Mouse (Mus musculus) midbrain, embryonic 10.5 days (tissue): ENCODE measurements around the gene Tmed9. TPM values are rescaled to one million over a fixed set of nuclear protein-coding genes. Genes with fewer than 3 reads are reported as not detected.
A peak's percentile ranks its signal among the peaks of the same experiment; 100 is the strongest.

Source experiments
- DNase-seq: peaks from one replicate; pipeline ENCODE4 v3.0.0-alpha.2; 2017; ENCODE audit warnings: low spot score
- H3K27ac ChIP-seq: fragments of 300-500 bp; sonication (generic); replicated peaks from 2 replicates; pipeline ENCODE4 v1.5.1; 2016; ENCODE audit warnings: mild to moderate bottlenecking
- H3K27me3 ChIP-seq: fragments of 300-500 bp; sonication (generic); 2 replicates; pipeline ENCODE4 v1.6.1; 2016; ENCODE audit warnings: low read depth, mild to moderate bottlenecking; ENCODE audit not compliant: poor library complexity, severe bottlenecking
- H3K36me3 ChIP-seq: fragments of 300-500 bp; sonication (generic); 2 replicates; pipeline ENCODE4 v1.6.1; 2016; ENCODE audit warnings: mild to moderate bottlenecking, moderate library complexity
- H3K4me1 ChIP-seq: fragments of 300-500 bp; sonication (generic); 2 replicates; pipeline ENCODE4 v1.6.1; 2016
- H3K4me3 ChIP-seq: fragments of 300-500 bp; sonication (generic); 2 replicates; pipeline ENCODE4 v1.5.1; 2016; ENCODE audit warnings: mild to moderate bottlenecking, moderate library complexity
- H3K9me3 ChIP-seq: fragments of 300-500 bp; sonication (generic); replicated peaks from 2 replicates; pipeline ENCODE4 v1.6.1; 2016; ENCODE audit warnings: mild to moderate bottlenecking
- WGBS: fragments of 180-500 bp; shearing (Covaris S2); methylation state at CpG from one replicate; pipeline ENCODE4 v1.1.7; 2016; 5-methylcytosine and 5-hydroxymethylcytosine counted together
- polyA plus RNA-seq: library from polyadenylated mRNA; unstranded; fragments of >200 nt; fragmentation: Nextera tagmentation; extraction: Ambion mirVana; gene quantifications from 2 replicates; pipeline ENCODE4 v1.2.1, GENCODE M21; 2016

The Tmed9 gene
- polyA plus RNA-seq = 114 and 126 TPM in 2 replicates

DNA sequence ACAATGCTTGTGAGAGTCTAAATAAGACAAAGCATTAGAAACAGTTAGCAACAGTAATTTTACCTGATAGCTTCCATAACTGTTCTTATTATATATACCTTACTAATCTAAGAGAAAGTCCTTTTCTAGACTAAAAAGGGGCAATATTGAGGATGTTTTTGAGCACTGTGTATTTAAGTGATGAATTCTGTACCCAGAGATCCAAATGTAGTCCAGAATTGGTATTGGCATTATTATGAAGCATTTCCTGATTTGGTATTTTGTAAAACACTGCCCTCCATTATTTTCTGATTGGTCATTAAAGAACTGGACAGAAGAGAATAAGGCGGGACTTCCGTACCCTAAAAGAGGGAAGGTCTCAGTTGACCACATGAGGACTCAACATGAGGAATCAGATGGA is at the start of gene Tmed9:
Gene Tmed9, plus strand, starts transcription at position 301 of the 400 bp plus-strand sequence.
- Histone ChIP-seq H3K27me3 (no peaks in the 10 kb centered on the region), H3K27ac (no peak within 1 kb of the TSS), H3K4me1 (peaks cover 29% of the 10 kb centered on the region), H3K4me3 (no peak within 1 kb of the TSS), H3K9me3 (no peaks in the 10 kb centered on the region), H3K36me3 (peaks cover 12% of the 10 kb centered on the region)
- DNase-seq = no peak
- WGBS = 99% methylated on average over 2 of the region's 2 CpGs

GRCm38 (mm10) chr13:55523951-55524600 is 49.5 kb upstream of the Tmed9 start:
- no peaks in the 10 kb centered on the region for H3K9me3 ChIP-seq
- H3K36me3 ChIP-seq = peaks cover 23% of the 10 kb centered on the region
- WGBS = 92% methylated on average over 23 of the region's 23 CpGs
- H3K27me3 ChIP-seq = no peaks in the 10 kb centered on the region
- H3K4me3 ChIP-seq = no peak overlapping the region
- peak overlapping the region; percentile 55; the same call in 1 of the 2 replicates for H3K27ac ChIP-seq
- no peak for DNase-seq
- H3K4me1 ChIP-seq = peaks cover 14% of the 10 kb centered on the region

GRCm38 (mm10) chr13:55525733-55526553 is 47.6 kb upstream of the Tmed9 start:
- H3K9me3 ChIP-seq = no peaks in the 10 kb centered on the region
- 82% methylated on average over 16 of the region's 16 CpGs for WGBS
- no peak for DNase-seq
- H3K27me3 ChIP-seq = no peaks in the 10 kb centered on the region
- H3K27ac ChIP-seq = no peak overlapping the region
- H3K4me1 ChIP-seq = peaks cover 14% of the 10 kb centered on the region
- H3K36me3 ChIP-seq = peaks cover 42% of the 10 kb centered on the region
- H3K4me3 ChIP-seq = no peak overlapping the region

- Histone ChIP-seq H3K9me3 (no peaks in the 10 kb centered on the region), H3K27me3 (no peaks in the 10 kb centered on the region), H3K4me3 (no peak overlapping the region), H3K4me1 (peaks cover 14% of the 10 kb centered on the region), H3K27ac (no peak overlapping the region), H3K36me3 (peaks cover 55% of the 10 kb centered on the region)
- WGBS = 90% methylated on average over 16 of the region's 16 CpGs
- DNase-seq = no peak
Measured at GRCm38 (mm10) chr13:55527212-55527611, 46.3 kb upstream of the Tmed9 start.

DNA sequence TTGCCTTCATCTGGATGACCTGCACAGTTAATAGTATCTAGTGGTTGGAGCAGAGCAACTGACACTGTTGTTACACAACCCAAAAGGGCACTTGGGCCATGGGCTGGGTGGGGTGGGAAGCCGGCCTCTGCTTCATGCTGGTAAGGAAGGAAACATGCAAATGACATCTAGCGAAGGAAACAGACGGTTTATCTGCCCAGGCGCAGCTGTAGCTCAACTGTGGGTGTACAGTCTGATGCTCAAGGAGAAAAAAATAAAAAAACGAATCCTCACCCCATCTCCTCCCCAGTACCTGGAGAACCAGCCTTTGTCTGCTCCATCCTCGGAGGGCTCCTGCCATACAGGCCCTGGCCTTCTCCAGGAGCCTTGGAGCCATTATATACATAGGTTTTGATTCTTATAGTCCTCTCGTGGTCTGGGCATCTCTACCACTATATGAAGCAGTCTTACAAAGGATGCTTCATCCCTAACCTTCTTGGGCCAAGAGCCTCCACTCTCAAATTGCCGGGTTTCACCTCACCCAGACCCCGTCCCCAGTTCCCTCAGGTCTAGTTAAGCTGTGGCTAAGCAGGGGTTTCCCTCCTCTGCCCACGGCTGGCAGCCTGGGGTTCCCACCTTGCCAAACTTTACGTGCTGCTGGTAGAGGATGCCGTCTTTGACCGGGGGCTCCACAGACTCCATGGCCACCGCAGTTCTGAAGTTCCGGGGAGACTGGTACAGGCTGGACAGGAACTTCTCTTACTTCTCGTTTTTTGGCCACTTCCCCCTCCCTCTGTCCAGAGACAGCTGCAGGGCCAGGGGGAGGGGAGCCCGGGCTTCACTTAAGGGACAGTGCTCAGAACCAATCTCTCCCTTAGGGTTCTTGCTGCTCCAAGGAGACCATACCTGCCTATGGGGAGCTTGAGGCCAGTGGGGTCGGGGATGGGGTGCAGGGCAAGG is 45.4 kb upstream of the Tmed9 start:
- peaks cover 9% of the 10 kb centered on the region for H3K4me1 ChIP-seq
- no peaks in the 10 kb centered on the region for H3K27me3 ChIP-seq
- H3K4me3 ChIP-seq = no peak overlapping the region
- no peak for DNase-seq
- H3K9me3 ChIP-seq = no peaks in the 10 kb centered on the region
- peaks cover 60% of the 10 kb centered on the region for H3K36me3 ChIP-seq
- no peak overlapping the region for H3K27ac ChIP-seq
- 82% methylated on average over 18 of the region's 18 CpGs for WGBS

- Histone ChIP-seq H3K4me3 (no peak within 1 kb of the TSS), H3K36me3 (peaks cover 61% of the 10 kb centered on the region), H3K4me1 (no peaks in the 10 kb centered on the region), H3K9me3 (no peaks in the 10 kb centered on the region), H3K27ac (no peak within 1 kb of the TSS), H3K27me3 (no peaks in the 10 kb centered on the region)
- no peak for DNase-seq
- 88% methylated on average over 8 of the region's 8 CpGs for WGBS
Measured at GRCm38 (mm10) chr13:55529198-55529915, 44.2 kb upstream of the Tmed9 start, which contains the start of gene Dok3. Dok3 (minus strand) TSS chr13:55529296.

GRCm38 (mm10) chr13:55535191-55535590 is 38.3 kb upstream of the Tmed9 start:
- 93% methylated on average over 15 of the region's 15 CpGs for WGBS
- peaks cover 16% of the 10 kb centered on the region for H3K4me1 ChIP-seq
- peaks cover 81% of the 10 kb centered on the region for H3K36me3 ChIP-seq

DNA sequence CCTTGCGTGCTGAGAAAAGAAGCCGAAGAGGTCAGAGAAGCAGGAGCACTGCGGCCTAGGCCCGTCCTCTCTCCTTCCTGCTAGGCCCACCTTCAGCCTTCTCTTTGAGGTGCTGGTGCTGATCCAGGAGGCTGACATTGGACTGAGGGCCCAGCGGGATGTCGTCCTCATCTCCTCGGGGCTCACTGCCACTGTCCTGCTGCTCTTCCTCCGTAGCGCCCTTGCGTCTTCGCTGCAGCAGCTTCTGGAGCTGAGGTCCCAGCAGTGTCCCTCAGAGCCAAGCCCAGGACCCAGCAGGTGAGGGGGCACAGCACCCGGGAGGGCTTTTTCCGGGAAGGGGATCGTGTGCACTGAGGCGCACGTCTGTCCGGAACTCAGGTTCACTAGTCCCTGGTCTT is 37.7 kb upstream of the Tmed9 start:
- DNase-seq = no peak
- Histone ChIP-seq H3K27ac (peak overlapping the region; percentile 89), H3K9me3 (no peaks in the 10 kb centered on the region), H3K36me3 (peaks cover 81% of the 10 kb centered on the region), H3K27me3 (no peaks in the 10 kb centered on the region), H3K4me3 (peak overlapping the region; percentile 94), H3K4me1 (peaks cover 16% of the 10 kb centered on the region)
- WGBS = 20% methylated on average over 17 of the region's 17 CpGs

More at GRCm38 (mm10) chr13:55535191-55535590, 38.3 kb upstream of the Tmed9 start:
- H3K27ac ChIP-seq = no peak overlapping the region
- H3K9me3 ChIP-seq = no peaks in the 10 kb centered on the region
- DNase-seq = no peak
- peak overlapping the region; percentile 94 for H3K4me3 ChIP-seq
- H3K27me3 ChIP-seq = no peaks in the 10 kb centered on the region

DNA sequence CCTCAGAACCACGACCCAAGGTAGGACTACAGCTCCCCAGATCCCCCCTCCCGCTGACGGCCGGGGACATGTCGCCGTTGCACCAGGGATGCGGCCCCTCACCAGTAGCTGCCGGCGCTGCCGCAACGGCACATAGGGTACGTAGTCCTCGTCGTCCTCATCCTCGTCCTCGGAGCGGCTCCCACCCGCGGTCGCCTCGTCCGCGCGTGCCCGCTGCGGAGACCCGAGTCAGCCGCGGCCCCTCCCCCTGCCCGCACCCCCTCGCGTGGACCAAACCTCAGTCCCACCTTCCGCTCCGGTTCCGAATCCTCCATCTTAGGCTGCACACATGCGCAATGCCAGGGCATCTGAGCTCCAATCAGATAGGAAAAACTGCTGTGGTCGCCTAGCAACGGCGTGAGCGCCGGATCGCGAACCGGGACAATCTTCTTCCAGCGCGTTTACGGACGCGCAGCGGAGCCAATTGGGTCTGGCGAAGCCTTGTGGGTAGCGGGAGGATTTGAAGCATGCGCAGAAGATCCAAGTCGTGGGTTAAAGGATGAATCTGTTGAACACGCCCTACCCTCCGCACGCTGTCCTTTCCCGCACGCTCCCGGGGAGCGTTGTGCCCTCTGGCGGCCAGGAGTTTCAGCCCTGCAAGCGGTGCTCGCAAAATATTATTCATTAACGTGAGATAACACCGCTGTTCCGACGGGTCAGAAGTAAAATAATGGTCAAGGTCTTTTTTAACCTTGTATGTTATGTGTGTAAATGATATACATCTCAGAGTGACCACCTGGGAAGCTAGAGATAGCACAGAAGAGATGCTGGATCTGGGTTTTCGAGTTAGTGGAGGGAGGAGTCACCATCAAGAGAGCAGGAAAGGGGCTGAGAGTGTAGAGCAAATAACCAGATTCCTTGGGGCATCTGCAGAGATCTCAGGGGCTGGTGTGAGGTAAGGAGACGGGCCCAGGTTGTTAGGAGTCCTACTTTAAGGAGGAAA is 37.0 kb upstream of the Tmed9 start, which contains the start of gene Ddx41:
Gene Ddx41, minus strand, starts transcription at position 465 of the 982 bp plus-strand sequence.
- Histone ChIP-seq H3K27me3 (no peaks in the 10 kb centered on the region), H3K4me3 (peak within 1 kb of the TSS; percentile 94), H3K9me3 (no peaks in the 10 kb centered on the region), H3K27ac (peak within 1 kb of the TSS; percentile 89), H3K4me1 (peaks cover 16% of the 10 kb centered on the region), H3K36me3 (peaks cover 81% of the 10 kb centered on the region)
- under 1% methylated on average over 70 of the region's 70 CpGs for WGBS
- peak; percentile 99 for DNase-seq

- Histone ChIP-seq H3K27me3 (no peaks in the 10 kb centered on the region), H3K27ac (no peak overlapping the region), H3K4me1 (peaks cover 5% of the 10 kb centered on the region), H3K36me3 (peaks cover 86% of the 10 kb centered on the region), H3K9me3 (no peaks in the 10 kb centered on the region), H3K4me3 (no peak overlapping the region)
- no peak for DNase-seq
- WGBS = 89% methylated on average over 2 of the region's 2 CpGs
Measured at GRCm38 (mm10) chr13:55540933-55541332, 32.6 kb upstream of the Tmed9 start.

DNA sequence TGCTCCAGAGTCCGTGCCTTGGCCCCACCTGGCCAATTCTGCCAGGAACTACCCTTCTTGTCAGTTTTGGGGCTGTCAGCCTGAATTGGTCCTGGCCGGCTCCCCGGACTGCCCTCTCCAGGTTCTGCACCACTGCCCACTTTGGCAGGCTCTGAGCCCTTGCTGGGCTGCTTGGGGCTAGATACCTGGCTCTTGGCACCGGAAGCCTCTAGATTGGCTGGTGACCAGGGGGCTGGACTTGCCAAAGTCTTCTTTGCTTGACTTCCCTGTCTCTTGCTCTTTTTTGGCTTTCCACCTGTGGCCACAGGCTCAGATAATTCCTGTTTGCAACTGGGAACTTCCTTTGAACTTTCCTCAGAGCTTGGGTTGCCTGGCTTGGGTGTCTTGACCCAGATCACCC is 30.6 kb upstream of the Tmed9 start:
- 95% methylated on average over 4 of the region's 4 CpGs for WGBS
- Histone ChIP-seq H3K4me3 (no peak overlapping the region), H3K27me3 (no peaks in the 10 kb centered on the region), H3K4me1 (no peaks in the 10 kb centered on the region), H3K9me3 (no peaks in the 10 kb centered on the region), H3K27ac (no peak overlapping the region), H3K36me3 (peaks cover 100% of the 10 kb centered on the region)
- no peak for DNase-seq
